Mouse (Mus musculus): Measurements from ENCODE around the gene Tnni1.

The Tnni1 gene

DNA sequence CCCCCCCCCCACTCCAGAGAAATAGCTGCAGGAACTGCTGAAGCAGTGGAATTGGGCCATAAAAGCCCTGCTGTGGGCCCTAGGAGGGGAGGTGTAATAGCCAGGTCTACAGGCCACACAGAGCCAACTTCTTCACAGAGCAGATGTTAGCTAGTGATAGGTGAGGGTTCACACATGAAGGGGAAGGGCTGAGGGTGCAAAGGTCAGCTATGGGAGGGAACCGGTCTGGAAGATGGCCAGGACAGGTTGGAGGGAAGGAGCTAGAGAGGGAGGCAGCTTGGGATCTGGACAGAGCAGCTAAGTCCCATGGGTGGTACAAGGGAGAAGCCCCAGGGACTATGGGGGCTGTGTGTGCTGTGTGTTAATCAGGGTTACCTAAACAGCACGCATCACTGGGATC, 30.9 kb downstream of the Tnni1 start:
- DNase-seq (ENCODE audit: low spot score in 2 of 2) = no peak

DNA sequence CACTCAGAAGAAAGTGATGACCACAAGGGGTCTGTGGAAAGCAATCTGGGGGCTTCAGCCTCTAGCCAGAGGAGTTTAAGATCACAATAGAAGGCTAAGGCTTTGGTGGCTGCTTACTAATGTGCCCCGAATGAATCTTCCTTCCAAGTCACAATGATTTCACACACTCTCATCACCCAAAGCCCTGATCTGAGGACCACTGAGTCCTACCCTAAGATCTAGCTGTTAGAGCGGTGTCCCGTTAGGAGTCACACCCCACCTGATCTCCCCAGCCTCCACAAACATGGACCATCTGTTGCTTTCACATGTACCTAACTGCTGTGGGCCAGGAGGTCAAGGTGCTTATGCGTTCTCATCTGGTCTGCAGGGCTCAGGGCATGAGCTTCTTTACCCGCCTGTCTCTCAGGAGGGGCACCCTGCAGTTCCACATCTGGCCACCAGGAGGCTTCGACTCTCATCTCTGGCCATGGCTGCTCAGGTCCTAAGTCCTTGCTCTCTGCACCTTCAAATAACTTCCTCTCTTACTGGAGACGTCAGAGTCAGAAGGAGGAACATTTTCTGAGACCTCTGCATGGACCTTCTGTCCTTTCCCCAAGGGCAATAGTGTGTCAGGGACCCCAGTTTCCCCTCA, 31.9 kb downstream of the Tnni1 start:
- DNase-seq (ENCODE audit: low spot score in 2 of 2) = peak; percentile 62 to 81

DNA sequence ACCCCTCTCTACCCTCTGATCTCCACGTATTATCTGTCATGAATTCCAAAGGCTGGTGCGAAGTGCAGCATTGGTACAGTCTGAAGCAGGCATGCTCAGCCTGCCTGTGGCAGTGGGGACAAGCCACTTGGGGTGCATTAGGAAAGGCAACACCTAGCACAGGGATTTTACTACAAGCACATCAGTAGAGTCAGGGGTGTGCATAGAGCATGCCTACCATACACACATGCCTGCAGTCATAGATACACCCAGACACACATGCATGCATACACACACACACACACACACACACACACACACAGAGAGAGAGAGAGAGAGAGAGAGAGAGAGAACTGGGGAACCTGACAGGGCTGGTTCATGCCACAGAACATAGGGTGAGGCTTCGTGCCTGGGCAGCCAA, 33.0 kb downstream of the Tnni1 start:
- DNase-seq (ENCODE audit: low spot score in 2 of 2) = no peak

DNA sequence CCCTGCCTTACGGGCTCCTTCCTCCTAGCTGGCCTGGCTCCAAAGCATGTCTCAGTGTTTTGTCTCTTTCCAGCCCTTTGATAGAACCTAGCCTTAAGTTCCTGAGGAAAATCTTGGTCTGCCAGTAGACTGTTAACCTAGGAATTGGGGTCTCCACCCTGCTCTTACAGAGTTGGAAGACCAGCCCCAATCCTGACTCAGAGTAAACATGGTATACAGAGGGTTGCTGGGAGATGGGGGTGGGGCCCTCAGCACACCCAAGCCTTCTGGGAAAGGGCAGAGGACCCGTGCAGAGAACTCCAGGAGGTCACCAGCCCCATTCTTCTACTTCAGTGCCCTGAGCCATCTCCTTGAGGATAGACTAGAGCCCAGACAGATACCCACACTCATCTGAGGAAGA, 33.4 kb downstream of the Tnni1 start:
- no peak for DNase-seq (ENCODE audit: low spot score in 2 of 2)

DNA sequence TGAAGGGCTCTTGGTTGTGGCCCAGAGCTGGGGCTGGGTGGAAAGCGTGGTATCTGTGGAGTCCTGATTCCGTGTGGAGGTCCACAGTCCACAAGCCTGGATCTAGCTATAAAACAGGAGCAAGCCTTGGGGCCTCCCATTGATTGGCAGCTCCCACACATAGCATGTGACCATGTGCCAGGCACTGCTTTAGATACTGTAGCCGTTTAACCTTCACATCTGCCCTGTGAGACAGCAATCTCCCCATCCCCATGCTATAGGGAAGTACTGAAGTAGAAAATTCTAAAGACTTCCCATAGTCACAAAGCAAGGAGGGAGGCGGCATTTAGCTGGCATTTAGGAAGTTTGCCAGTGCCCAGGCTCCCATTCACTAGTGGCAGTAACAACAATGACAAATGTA, 33.8 kb downstream of the Tnni1 start:
- no peak for DNase-seq (ENCODE audit: low spot score in 2 of 2)

DNA sequence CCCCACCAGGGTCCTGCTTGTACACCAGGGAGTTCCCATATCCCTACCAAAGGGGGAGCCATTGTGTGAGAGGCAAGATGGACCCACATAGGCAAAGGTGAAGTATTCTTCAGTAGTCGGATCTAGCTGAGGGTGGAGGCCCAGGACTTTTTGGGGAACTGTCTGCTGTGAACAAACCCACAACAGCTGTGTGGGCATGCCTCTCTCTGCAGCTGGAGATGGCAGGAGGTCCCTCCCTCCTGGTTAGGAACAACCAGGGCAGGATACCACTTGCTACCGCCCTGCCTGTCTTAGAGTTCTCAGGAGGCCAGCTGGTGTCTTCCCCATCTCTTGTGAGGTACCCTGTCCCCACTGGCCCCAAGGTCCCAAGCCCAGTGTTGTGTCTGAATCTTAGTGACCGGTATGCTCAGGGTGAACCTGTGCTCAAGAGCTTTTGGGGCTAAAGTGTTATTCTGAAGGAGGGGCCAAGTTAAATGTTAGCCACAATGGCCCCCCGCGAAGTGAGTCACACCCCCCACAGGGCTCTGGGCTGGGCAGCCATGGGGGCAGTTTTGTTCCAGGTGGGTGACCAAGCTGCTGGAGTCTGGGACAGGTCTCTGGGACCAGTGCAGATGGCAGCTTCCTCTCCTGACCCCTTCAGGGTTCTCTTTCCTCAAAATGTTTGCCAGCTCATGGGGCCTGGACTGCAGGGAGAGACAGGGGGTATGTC, 34.6 kb downstream of the Tnni1 start:
- DNase-seq (ENCODE audit: low spot score in 2 of 2) = no peak

DNA sequence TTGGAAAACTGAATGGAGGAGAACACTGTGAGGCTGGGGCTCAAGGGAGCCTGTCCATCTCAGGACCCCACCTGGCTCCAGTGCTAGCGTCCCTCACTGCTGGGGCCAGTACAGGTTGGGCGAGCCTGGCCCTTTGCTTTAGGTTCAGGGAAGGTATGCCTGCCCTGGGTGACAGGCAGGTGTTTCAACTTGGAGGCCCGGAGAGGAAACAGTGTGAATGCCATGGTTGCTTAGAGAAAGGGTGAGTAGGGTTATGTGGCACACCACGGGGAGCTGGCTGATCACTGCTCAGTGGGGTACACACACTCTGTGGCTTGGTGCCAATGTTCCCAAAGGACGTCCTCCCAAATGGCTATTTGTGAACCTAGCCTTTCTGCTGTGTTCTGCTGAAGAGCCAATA, 35.3 kb downstream of the Tnni1 start:
- no peak for DNase-seq (ENCODE audit: low spot score in 2 of 2)

DNA sequence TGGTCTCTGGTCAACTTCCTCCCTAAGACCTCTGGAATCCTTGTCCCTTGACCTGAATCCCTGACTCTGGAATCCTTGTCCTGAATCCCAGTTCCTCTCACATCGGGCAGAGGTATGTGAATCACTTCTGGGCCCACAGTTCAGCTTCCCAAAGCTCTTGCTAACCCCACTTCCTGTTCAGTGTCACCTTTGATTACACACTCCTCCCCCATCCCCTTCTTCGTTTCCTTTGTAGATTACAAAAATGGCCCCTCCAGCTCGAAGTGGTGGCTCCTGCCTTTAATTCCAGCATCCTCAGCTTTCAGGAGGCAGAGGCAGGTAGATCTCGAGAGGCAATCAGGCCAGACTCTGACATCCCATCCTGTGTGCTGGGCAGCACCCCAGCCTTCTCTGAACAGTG, 38.4 kb downstream of the Tnni1 start:
- no peak for DNase-seq (ENCODE audit: low spot score in 2 of 2)

DNA sequence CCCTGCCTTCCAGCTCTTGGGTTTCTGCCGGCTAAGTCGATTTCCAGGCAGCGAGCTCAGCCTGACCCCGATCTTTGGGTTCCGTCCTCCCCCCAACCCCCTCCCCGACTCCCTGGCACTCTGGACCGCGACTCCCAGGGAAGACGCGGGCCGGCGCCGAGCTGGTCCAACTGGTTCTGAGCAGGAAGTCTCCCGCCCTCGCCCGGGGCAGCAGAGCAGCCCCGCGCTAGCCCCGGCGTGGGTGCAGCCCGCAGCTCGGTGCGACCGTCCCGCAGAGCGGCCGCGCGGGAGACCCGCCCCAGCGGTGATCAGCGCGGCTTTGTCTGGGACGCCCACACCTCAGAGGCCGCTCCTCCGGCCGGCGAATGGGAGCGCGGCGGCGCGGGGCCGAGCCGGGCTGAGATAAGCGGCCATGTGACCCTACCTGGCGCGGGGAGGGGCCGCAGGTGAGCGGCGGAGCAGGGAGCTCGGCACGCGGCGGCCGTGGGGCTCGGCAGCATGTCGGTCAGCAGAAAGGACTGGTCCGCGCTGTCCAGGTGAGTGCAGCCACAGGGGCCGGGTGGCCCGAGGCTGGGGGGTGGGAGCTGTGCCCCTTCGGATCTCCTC, 39.4 kb downstream of the Tnni1 start, which contains the start of gene Lad1:
TSS of gene Lad1 (plus strand) at position 118 of the 606 bp plus-strand sequence.
- DNase-seq (ENCODE audit: low spot score in 2 of 2) = no peak

DNA sequence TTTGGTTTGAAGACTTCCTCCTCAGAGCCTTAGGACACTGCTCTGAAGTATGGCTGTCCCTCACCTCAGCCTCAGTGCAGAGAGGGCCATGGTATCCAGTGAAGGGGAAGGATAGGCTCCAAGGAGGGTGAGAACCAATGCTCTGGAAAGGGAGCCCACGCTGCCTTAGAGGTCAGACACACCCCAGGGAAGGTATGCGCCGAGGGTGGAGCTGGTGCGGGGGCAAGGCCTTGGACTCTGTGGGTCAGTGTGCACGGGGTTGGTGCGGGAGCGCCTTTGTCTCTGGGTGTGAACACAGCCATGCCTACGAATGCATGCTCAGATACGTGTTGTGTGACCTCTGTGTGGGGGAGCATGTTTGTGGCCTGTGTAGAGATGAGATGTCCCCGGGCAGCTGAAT, 40.8 kb downstream of the Tnni1 start:
- DNase-seq (ENCODE audit: low spot score in 2 of 2) = no peak

DNA sequence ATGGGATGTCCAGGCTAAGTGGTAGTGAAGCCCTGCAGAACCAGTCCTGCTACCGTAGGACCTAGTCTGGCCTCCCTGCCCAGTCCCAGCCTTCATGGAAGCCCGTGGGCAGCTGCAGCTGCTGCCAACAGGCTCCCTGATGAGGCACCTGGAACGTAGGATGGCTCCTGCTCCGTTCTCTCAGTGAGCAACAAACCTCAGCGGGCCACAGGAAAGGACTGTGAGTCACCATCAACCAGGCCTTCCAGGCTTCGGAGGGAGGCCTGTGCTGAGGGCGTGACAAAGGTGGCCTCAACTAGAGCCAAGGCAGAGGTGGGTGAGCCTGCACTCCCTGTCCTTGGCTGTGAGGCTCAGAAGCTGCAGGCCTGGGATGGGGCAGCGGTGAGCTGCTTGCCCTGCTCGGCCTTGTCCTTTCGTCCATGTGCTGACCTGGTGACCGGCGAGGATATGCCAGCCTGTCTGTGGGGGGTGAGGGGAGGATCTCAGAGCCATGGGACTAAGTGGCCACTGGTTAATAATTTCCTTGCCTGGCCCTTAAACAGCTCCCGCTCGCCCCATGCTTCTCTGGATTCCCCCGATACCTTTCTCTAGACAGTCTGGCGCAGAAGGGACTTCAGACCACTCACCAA, 41.6 kb downstream of the Tnni1 start:
- no peak for DNase-seq (ENCODE audit: low spot score in 2 of 2)

DNA sequence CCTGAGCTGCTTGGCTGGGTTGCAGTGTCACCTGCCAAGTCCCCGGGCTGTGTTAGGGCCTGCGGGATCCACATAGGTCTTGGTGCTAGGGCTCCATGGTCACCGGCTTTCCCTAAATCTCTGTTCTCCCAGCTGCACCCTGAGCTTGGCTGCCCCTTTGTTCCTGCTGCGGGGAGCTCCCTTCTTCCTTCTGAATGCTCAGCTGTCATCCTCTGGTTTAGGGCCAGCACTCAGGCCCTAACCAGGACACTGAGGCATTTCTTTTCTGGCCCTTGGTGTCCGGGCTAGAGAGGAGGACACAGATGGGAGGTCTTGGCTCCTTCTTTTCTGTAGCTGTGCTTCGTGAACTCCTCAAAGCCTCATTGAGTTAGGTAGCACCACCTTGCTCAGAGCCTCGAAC, 42.5 kb downstream of the Tnni1 start:
- no peak for DNase-seq (ENCODE audit: low spot score in 2 of 2)

DNA sequence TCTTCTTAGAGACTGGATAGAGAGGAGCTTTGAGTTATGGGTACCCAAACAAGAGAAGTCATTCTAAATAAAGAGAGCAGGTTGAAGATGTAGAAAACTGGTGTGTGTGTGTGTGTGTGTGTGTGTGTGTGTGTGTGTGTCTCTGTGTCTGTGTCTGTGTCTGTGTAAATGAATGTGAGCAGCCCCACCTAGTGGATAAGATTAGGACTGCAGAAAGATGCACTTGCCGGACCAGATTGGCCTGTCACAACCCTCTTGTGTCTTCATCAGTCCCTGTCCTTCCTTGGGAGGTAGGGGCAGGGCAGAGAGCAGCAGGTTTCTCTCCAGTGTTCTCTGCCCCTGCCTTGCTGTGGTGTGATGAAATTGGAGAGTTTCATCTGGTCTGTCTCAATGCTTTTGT, 49.7 kb downstream of the Tnni1 start:
- peak in 1 of 2 experiments; percentile 43 for DNase-seq (ENCODE audit: low spot score in 2 of 2)

DNA sequence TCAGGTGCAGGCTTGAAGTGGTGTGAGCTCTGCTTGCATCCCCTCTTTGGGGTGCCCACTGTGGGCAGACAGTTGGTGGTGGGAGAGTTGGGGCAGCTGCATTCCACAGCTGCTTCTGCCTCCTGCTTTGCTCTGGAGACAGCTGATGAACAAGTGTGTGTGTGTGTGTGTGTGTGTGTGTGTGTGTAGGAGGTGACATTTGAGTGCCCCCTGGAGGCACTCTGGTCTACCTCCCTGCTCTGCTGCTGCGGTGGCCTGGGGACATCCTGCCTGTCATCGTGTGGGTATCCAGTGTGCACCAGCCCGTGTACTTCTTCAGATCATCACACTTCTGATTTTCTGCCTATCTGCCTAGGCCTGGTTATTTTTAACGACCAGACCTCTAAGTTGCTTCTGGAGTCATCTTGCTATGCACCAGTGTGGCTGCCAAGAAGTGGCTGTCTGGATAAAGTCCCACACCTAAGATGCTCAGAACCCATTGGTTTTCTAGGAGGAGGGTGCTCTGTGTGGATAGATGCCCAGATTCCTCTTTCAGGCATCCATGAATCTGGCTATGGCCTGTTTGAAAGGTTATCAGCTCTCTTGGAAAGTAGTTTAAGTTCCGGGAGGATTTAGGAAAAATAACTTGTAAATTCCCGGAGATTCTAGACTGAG, 55.1 kb downstream of the Tnni1 start:
- DNase-seq (ENCODE audit: low spot score in 2 of 2) = no peak

DNA sequence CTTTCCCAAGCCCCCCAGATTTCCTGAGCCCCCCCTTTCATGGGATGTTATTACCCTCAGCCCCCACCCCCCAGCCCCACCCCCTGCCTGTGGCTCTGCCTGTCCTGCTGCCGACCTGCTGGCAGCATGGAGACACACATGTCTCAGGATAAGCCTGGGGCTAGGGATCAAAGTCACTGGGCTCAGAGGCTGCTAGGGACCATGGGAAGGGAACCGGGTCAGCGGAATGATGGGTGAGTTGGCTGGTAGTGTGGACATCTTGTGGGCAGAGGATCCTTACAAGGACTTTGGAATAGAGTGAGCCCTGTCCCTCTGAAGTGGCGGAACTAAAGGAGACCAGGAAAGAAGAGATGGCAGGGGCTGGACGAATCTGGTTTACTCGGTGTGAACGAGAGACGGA, 55.7 kb downstream of the Tnni1 start:
- DNase-seq (ENCODE audit: low spot score in 2 of 2) = no peak

DNA sequence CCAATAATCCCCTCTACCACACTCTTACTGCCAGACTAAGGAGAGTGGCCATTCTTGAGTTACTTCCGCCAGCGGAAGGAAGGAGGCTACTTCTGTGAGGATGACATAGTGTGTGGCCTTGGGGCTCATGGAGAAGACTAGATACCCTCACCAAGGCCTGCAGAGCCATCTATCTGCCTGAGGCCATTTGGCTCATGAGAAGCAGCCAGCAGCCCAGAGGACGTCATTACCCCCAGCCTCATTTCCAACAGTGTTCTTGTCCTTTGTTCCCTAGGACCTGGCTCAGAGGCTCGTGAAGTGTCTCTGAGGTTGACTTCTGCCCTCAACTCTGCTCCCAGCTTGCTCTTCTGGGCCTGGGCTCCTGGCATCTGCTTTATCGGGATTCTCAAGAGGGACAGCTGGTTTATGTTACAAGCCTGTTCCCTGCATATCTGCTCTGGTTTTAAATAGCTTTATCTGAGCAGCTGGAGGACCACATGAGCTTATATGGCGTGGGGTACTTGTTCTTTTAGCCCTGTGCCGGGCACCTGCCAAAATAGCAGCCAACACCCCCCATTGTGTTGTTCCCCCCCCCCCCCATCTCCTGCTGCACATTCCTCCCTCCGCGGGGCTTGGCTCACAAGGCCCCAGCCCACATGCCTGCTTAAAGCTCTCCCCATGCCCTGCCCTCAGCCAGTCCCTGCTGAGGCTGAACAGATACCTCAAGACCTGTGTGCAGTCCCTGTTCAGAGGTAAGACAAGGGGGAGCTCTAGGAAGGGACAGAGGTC, 56.7 kb downstream of the Tnni1 start, which contains the start of gene Tnnt2:
TSS of gene Tnnt2 (plus strand) at position 639 of the 768 bp plus-strand sequence.
- DNase-seq (ENCODE audit: low spot score in 2 of 2) = no peak

DNA sequence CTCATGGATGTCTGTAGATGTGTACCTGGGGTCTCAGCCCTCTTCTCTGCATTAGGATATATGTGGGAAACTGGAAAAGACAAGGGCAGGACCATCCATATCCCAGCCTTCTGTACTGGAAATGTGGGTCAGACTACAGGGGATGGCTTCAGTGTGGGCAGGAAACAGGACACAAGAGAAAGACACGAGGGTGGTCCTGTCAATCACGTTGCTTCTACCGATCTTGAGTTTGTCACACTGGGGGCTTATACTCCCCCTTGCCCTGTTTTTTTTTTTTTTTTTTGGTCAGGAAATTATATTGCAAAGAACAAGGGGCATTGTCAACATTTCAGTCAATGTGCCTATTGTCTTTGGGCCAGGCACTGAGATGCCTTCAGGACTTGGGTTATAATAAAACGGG, 59.4 kb downstream of the Tnni1 start:
- DNase-seq (ENCODE audit: low spot score in 2 of 2) = no peak

DNA sequence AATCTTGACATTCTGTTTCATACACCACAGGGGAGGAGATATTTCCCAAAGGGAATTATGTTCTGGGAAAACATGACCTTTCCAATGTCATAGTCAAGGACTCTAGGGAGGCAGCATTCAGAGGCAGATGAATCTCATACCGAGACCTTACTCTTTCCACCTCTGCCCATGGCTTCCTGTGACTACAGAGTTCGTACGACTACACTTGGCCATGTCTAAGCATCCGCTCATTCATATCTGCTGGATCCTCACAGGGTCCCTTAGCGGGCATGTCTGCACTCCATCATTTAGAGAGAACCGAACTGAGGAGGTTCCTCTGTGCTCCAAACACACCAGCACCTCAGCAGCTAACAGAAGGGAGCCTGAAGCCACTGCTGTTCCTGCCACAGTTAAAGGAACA, 59.8 kb downstream of the Tnni1 start:
- no peak for DNase-seq (ENCODE audit: low spot score in 2 of 2)

DNA sequence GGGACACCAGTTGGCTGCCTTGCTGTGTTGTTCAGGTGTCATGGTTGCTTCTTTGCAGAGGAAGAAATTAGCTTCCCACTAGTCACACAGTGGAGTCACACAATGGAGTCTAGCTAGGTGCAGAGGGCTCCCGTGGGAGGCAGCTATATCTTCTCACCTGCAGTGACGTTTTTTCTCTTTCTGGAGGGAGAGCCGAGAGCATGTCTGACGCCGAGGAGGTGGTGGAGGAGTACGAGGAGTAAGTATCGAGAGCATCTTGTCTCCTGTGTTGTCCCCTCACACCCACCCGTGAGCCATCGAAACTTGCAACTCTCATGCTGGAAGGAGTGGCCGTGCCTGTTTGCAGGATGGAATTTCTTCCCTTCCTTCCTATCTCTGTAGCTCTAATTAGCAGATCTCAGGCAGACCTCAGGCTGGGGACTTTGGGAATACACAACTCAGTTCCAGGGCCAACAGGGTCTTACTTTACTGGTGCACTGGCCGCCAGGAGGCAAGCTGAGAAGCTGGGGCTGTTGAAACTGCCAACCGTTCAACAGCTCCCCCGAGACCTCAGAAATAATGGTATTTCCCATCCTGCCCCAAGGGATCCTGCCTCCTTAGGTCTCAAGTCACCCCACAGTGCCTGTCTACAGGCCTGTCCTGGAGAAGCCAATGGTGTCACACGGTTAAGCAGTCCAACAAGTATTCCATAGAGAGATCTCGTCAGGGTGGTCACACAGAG, 61.6 kb downstream of the Tnni1 start:
- DNase-seq (ENCODE audit: low spot score in 2 of 2) = no peak

DNA sequence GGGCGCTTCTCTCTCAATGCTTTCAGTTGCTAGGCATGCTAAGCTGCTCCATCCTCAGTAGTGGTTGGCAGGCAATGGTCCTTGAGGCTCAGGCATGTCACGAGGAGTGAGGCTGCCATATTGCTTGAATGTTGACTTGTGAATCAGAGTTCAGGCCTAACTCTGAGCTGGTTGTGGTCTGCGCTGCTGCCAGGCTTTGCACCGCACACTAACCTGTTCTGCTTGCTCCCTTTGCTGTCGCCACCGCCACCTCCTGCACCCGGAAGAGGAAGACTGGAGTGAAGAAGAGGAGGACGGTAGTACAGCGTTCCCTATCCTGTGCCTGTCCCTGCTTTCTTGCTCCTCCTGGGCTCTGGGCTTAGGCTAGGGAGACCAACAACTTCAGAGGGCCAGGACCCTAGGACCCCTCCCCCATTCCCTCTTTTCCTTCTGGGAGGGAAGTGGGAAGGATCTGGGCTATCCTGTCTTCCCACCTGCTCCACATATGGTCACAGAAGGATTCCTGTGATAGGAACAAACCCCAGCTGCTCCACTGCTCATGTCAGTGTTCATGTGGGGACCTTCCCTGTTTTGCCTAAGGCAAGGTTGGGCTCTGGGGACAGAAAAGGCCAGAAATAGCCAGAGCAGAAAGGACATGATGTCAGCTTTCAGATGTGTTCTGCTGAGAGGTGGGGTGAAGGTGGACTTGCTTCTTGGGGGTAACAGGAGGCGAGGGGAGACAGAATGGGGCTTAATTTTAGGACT, 64.5 kb downstream of the Tnni1 start:
- DNase-seq (ENCODE audit: low spot score in 2 of 2) = no peak

Data from right cerebral cortex, postnatal 10 days (tissue).